Mouse (Mus musculus) cerebellum, adult 8-10 months (tissue): Measurements from ENCODE around the gene Scube2.
A peak's percentile ranks its signal among the peaks of the same experiment; 100 is the strongest.

ENCODE experiments used
- DNase-seq: peaks from one replicate; pipeline ENCODE4 v3.0.0; 2022

The Scube2 gene

DNA sequence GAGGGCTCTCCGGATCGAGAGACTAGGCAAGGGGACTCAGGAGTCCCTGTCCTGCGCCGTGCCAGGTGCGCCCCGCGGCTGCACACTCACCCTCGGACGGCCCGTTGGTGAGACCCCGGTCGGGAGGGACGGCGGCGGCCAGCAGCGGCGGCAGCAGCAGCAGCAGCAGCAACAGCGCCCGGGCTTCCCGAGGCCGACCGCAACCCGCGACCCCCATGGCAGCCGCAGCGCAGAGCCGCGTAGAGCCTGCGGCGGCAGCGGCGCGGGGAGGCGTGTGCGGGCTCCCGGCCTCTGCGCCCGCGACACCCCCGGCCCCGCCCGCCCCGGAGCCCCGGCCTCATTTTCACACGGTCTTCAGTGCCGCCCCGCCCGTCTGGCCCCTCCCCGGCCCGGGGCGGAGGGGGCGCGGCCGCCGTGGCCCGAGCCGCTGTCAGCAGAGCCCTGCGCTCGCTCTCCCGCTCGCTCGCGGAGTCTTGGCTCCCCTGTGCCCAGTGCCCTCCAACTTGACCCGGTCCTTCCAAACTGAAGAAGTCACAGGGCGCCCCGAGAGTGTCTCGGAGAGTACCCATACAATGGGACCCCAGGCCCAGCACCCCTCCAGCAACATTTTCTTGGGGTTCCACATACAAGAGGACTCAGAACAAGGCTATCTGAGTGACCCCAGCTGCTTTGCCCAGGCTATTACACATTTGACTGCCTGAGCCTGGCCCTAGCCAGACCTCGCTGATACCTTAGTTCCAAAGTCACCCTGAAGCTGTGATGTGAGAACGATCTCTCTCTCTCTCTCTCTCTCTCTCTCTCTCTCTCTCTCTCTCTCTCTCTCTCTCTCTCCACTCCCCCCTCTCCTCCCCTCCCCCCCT, at the start of gene Scube2:
TSS of gene Scube2 (minus strand) at position 310 of the 860 bp plus-strand sequence.
- no peak for DNase-seq

- no peak for DNase-seq
These were observed 40.7 kb upstream of the Scube2 start for GRCm38 (mm10) chr7:109906165-109906564.

DNA sequence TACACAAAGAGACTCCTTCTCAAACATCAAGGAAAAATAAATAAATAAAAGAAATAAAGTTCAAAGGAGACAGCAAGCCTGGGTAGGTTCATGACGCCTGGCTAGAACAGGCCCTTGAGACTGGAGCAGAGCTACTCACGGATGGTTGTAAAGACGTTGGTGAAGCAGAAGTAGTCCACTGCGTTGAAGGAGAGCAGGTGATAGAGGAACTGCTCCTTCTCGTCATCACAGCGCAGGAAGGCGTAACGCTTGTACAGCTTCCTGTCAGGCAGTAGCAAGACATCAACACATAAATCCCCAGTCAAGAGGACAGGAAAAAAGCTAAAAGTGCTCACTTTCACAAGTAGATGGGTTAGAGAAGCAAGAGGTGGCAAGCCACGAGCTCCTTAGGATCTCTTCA, 35.4 kb upstream of the Scube2 start:
- no peak for DNase-seq

- DNase-seq: no peak
These were observed 33.4 kb upstream of the Scube2 start for GRCm38 (mm10) chr7:109898911-109899310.

DNA sequence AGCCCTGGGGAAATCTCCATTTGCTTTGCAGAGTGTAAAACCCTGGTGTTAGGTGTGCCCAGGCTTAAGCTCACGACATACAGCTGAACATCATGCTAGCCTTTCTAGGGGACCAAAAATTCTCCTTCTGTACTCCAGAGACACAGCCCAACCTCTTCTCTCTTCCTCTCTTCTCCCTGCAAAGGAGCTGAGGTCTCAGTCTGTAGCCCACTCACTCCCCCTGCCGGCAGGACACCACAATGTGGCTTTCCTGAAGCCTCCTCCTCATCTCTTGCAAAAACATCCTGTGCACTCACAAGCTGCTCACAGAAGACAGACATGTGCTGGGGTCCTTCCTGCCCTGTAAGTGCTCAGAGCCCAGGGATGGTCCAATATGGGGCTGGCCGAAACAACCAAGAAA, 27.1 kb upstream of the Scube2 start:
- DNase-seq: peak; percentile 72

GRCm38 (mm10) chr7:109891786-109892185, 26.3 kb upstream of the Scube2 start:
- DNase-seq: no peak

- DNase-seq: peak; percentile 39
These were observed 24.8 kb upstream of the Scube2 start for GRCm38 (mm10) chr7:109890256-109890655.

- no peak for DNase-seq
These were observed 23.8 kb upstream of the Scube2 start for GRCm38 (mm10) chr7:109889300-109889699.

DNA sequence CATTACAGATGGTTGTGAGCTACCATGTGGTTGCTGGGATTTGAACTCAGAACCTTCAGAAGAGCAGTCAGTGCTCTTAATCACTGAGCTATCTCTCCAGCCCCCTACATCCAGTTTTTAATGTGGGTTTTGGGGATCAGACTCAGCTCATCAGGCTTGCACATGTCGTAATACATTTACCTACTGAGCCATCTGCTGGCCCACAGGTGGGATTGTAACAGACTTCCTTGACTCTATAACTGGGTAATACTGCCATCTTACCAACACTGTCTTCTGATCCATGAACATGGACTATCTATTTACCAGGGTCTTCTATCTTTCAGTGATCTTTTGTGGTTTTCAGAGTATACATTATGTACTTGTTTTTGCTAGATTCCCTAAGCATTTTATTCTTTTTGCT, 20.8 kb upstream of the Scube2 start:
- no peak for DNase-seq

DNA sequence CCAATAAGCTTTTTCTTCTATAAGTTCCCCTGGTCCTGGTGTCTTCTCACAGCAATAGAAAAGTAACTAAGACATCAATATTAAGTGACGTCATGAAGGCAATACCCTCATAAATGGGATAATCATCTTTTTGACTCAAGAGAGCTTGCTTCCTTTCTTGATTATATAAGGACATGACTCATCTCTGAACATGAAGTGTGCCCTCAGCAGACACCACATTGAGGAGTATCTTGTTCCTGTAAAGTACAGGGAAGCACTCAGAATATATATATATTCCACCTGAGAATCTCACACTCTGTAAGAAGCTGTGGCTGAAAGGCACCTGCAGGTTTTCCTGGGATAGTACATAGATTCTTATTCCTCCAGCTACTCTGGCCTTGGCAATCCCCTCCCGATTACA, 17.1 kb upstream of the Scube2 start:
- DNase-seq: no peak

- no peak for DNase-seq
These were observed 16.2 kb upstream of the Scube2 start for GRCm38 (mm10) chr7:109881561-109882099.

GRCm38 (mm10) chr7:109879158-109879557, 13.7 kb upstream of the Scube2 start:
- no peak for DNase-seq

DNA sequence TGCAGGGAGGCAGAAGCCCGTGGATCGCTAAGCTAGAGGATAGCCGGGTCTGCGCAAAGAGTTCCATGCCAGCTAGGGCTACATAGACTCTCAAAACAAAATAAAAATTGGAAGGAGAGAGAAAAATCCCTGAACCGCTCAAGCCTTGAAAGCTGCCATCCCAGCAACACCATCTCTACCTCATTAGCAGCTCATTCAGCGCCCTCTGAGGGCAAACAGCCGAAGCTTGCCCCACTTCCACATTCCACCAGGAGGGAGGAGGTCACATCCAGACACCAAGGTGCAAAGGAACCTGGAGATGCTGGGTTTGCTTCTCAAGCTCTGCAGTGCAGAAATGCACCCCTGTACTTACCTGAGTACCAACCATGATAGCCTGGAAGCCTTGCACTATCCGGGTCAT, 10.6 kb upstream of the Scube2 start:
- no peak for DNase-seq

- no peak for DNase-seq
These were observed 10.1 kb upstream of the Scube2 start for GRCm38 (mm10) chr7:109875598-109875997.

DNA sequence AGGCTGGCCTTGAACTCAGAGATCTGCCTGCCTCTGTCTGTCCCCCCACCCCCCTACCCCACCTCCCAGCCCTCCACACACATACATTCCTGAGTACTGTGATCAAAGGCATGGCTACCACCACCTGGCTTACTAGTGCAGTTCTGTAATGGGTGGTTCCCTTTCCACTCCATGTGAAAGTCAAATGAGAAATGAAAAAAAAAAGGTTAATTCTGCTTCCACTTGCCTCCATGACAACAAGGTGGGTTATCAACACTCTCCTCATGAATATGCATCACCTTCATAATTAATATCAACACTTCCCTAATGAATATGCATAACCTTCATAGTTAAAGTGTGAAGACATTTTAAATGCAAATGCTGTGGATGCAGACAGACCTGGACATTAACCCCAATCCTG, 9.6 kb upstream of the Scube2 start:
- DNase-seq: no peak

- no peak for DNase-seq
These were observed 7.7 kb upstream of the Scube2 start for GRCm38 (mm10) chr7:109873170-109873569.

GRCm38 (mm10) chr7:109871232-109871631, 5.8 kb upstream of the Scube2 start:
- DNase-seq: no peak

- no peak for DNase-seq
These were observed 3.0 kb upstream of the Scube2 start for GRCm38 (mm10) chr7:109868498-109868897.

GRCm38 (mm10) chr7:109866643-109867042, 1.2 kb upstream of the Scube2 start:
- DNase-seq: no peak

DNA sequence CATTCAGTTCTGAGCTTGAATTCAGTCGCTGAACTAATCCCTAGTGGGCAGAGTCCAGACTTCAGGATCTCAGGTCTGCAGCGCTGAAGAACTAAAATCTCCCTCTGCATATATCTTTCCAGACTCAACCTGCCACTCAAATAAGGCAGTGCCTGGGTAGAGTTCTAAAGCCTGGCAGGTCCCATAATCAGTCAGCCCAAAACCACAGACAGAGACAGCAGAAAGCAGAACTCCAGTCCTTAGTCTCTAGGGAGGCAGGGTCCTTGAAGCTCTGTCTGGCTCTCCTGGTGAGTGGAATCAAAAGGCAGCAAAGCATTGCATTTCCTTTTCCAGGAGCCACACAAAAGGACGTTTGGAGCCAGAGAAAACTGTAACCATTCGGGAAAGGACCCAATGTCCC, 1.9 kb downstream of the Scube2 start:
- DNase-seq: no peak

- no peak for DNase-seq
These were observed 5.3 kb downstream of the Scube2 start for GRCm38 (mm10) chr7:109860162-109860561.

GRCm38 (mm10) chr7:109859354-109859753, 6.1 kb downstream of the Scube2 start:
- DNase-seq: no peak

DNA sequence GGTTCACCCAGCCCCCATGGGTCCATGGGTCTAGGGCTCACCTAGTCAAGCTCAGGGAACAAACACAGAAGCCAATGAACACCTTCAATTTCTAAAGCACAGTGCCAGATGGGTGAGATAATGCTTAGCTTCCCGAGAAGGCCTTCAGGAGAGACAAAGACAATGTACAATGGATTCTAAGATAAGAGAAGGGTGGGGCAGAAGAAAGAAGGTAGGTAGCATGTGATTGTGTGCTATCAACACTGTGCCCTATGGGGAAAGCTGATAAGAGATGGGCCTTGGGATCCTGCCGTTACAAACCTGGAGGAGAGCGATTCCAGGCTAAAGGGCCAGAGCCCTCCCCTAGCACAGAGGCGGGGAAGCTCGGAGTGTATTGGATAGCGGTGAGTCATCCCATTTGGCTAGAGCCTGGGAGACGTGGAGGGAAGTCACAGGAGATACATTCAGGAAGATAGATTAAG, 12.7 kb downstream of the Scube2 start:
- peak; percentile 33 for DNase-seq

- no peak for DNase-seq
These were observed 13.5 kb downstream of the Scube2 start for GRCm38 (mm10) chr7:109852017-109852416.

DNA sequence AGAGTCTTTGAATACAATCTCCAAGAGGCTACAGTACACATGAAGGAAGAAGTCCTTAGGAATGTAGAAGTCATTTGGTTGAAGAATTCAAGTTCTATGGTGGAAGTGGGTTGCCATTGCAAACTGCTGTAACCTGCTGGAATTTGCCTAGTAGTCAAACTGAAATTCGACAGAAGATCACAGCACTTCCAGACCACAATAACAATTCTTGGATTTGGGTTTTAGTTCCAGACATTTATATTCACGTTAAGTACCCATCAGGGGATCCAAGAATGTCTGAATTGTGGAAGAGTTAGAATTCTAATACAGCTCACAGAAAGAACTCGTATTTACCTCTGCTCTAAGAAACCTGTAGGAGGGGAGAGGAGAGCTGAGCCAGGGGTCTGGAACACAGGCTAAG, 14.9 kb downstream of the Scube2 start:
- no peak for DNase-seq
